Mouse (Mus musculus) ES-Bruce4 (cell line): ENCODE data around the gene Rere.

Source experiments
- CTCF ChIP-seq: IDR thresholded peaks from one replicate; pipeline ENCODE4 v1.8.1; 2011; ENCODE audit warnings: low read depth, low read length
- POLR2A ChIP-seq: IDR thresholded peaks from one replicate; pipeline ENCODE4 v1.8.1; 2011; ENCODE audit warnings: low read length; ENCODE audit not compliant: insufficient read depth

DNA sequence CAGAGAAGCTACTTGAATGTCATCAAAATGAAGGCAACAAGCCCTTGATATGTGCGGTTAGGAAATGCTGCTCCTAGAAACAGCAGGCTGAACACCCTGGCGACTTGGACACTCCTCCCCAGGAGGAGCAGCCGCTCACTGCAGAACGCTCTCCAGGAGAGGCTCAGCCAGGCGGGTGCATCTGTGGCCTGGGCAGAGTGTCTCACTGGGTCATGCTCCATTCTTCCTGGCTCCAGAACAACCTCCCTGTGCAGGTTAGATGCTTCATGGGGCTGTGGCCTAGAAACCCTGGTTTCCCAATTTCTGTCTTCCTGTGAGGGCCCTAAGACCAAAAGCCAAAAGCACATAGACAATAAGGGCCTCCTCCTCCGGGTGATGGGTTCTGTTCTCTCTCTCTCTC is 355.2 kb downstream of the Rere start:
- TF ChIP-seq CTCF, result no peak
- no peak for TF ChIP-seq POLR2A
